Mouse (Mus musculus) MEL (cell line): ENCODE results near the gene 5730480H06Rik. TPM values are rescaled to one million over a fixed set of nuclear protein-coding genes. Genes with fewer than 3 reads are reported as not detected.

Experiments
- DNase-seq: peaks from one replicate; pipeline ENCODE4 v3.0.0; 2011; ENCODE audit warnings: low read depth, low spot score
- H3K27ac ChIP-seq: 2 replicates; pipeline ENCODE4 v1.5.1; 2012; ENCODE audit warnings: low read depth, mild to moderate bottlenecking, control low read depth, low read length, moderate library complexity; ENCODE audit not compliant: control insufficient read depth
- H3K27me3 ChIP-seq, 2 experiments: fragments of 150-350 bp in 1 of 2; sonication (generic) in 1 of 2; 2 replicates each; pipeline ENCODE4 v1.6.1; 2012; ENCODE audit warnings: low read length in 2 of 2, mild to moderate bottlenecking in 2 of 2, improper control_type of control experiment in 1 of 2, moderate library complexity in 1 of 2; ENCODE audit not compliant: insufficient read depth in 2 of 2, control insufficient read depth in 1 of 2
- H3K36me3 ChIP-seq, 2 experiments: 2 replicates each; pipeline ENCODE4 v1.6.1; 2012 to 2014; ENCODE audit warnings: low read length in 2 of 2, improper control_type of control experiment in 1 of 2, inconsistent platforms in 1 of 2, mild to moderate bottlenecking in 1 of 2; ENCODE audit not compliant: insufficient read depth in 2 of 2, control insufficient read depth in 1 of 2
- H3K4me1 ChIP-seq, 2 experiments: fragments of 150-350 bp in 1 of 2; sonication (generic) in 1 of 2; 2 replicates each; pipeline ENCODE4 v1.6.1; 2012; ENCODE audit warnings: low read length in 2 of 2, improper control_type of control experiment in 1 of 2, mild to moderate bottlenecking in 1 of 2; ENCODE audit not compliant: insufficient read depth in 2 of 2, control insufficient read depth in 1 of 2
- H3K4me3 ChIP-seq, 2 experiments: fragments of 150-350 bp in 1 of 2; sonication (generic) in 1 of 2; 2 replicates each; pipeline ENCODE4 v1.5.1; 2012; ENCODE audit warnings: low read depth in 2 of 2, low read length in 2 of 2, mild to moderate bottlenecking in 2 of 2, moderate library complexity in 2 of 2, control low read depth in 1 of 2, improper control_type of control experiment in 1 of 2; ENCODE audit not compliant: control insufficient read depth in 1 of 2, insufficient read depth in 1 of 2
- H3K79me2 ChIP-seq: 2 replicates; pipeline ENCODE4 v1.6.1; 2012; ENCODE audit warnings: mild to moderate bottlenecking, low read length, moderate library complexity; ENCODE audit not compliant: control insufficient read depth, poor library complexity, insufficient read depth
- H3K9ac ChIP-seq: 2 replicates; pipeline ENCODE4 v1.6.1; 2012; ENCODE audit warnings: low read depth, mild to moderate bottlenecking, control low read depth, low read length, moderate library complexity; ENCODE audit not compliant: control insufficient read depth, poor library complexity, severe bottlenecking
- H3K9me3 ChIP-seq: fragments of 150-350 bp; sonication (generic); replicated peaks from 2 replicates; pipeline ENCODE4 v1.6.1; 2012; ENCODE audit warnings: mild to moderate bottlenecking, low read length, improper control_type of control experiment, moderate library complexity; ENCODE audit not compliant: insufficient read depth
- CHD1 ChIP-seq: IDR thresholded peaks from 2 replicates; pipeline ENCODE4 v1.6.1; 2012; ENCODE audit warnings: low read depth, mild to moderate bottlenecking, inconsistent platforms, low read length, improper control_type of control experiment
- CHD2 ChIP-seq: IDR thresholded peaks from 2 replicates; pipeline ENCODE4 v1.6.1; 2011; ENCODE audit warnings: low read length, improper control_type of control experiment
- CTCF ChIP-seq, 3 experiments: IDR thresholded peaks in 2 of 3; conservative IDR thresholded peaks in 1 of 3; 2 replicates each; pipeline ENCODE4 v1.5.1; 2011 to 2012; ENCODE audit warnings: low read length in 3 of 3, low read depth in 2 of 3, mild to moderate bottlenecking in 2 of 3, improper control_type of control experiment in 1 of 3, inconsistent platforms in 1 of 3, mixed read lengths in 1 of 3, moderate library complexity in 1 of 3; ENCODE audit not compliant: control insufficient read depth in 1 of 3, insufficient read depth in 1 of 3, poor library complexity in 1 of 3, severe bottlenecking in 1 of 3
- E2F4 ChIP-seq: IDR thresholded peaks from 2 replicates; pipeline ENCODE4 v1.6.1; 2011; ENCODE audit warnings: low read depth, low read length, improper control_type of control experiment, borderline replicate concordance
- ELF1 ChIP-seq: IDR thresholded peaks from 2 replicates; pipeline ENCODE4 v1.6.1; 2014; ENCODE audit warnings: low read depth, mild to moderate bottlenecking, inconsistent platforms, low read length, improper control_type of control experiment, moderate library complexity
- ETS1 ChIP-seq: IDR thresholded peaks from 2 replicates; pipeline ENCODE4 v1.6.1; 2012; ENCODE audit warnings: low read depth, mild to moderate bottlenecking, inconsistent platforms, low read length, improper control_type of control experiment, moderate library complexity
- GATA1 ChIP-seq: IDR thresholded peaks from 2 replicates; pipeline ENCODE4 v1.6.1; 2011; ENCODE audit warnings: low read depth, low read length, improper control_type of control experiment
- KAT2A ChIP-seq: conservative IDR thresholded peaks from 2 replicates; pipeline ENCODE4 v1.6.1; 2012; ENCODE audit warnings: low read depth, low read length, improper control_type of control experiment, inconsistent platforms
- MAFK ChIP-seq: IDR thresholded peaks from 2 replicates; pipeline ENCODE4 v1.6.1; 2011; ENCODE audit warnings: low read depth, mild to moderate bottlenecking, low read length, improper control_type of control experiment, borderline replicate concordance
- MAX ChIP-seq: IDR thresholded peaks from 2 replicates; pipeline ENCODE4 v1.6.1; 2011; ENCODE audit warnings: low read length, improper control_type of control experiment
- MAZ ChIP-seq: IDR thresholded peaks from 2 replicates; pipeline ENCODE4 v1.6.1; 2012; ENCODE audit warnings: low read depth, mild to moderate bottlenecking, inconsistent platforms, low read length, improper control_type of control experiment
- MEF2A ChIP-seq: IDR thresholded peaks from 2 replicates; pipeline ENCODE4 v1.6.1; 2014; ENCODE audit warnings: low read depth, mild to moderate bottlenecking, inconsistent platforms, low read length, improper control_type of control experiment; ENCODE audit not compliant: poor library complexity, insufficient replicate concordance, severe bottlenecking; ENCODE audit errors: extremely low read depth
- MXI1 ChIP-seq: IDR thresholded peaks from 2 replicates; pipeline ENCODE4 v1.6.1; 2011; ENCODE audit warnings: mild to moderate bottlenecking, low read depth, low read length, improper control_type of control experiment
- NELFE ChIP-seq: IDR thresholded peaks from 2 replicates; pipeline ENCODE4 v1.6.1; 2011; ENCODE audit warnings: low read depth, low read length, improper control_type of control experiment
- POLR2AphosphoS5 ChIP-seq: IDR thresholded peaks from 2 replicates; pipeline ENCODE4 v1.6.1; 2012; ENCODE audit warnings: low read depth, borderline replicate concordance, mild to moderate bottlenecking, inconsistent platforms, low read length, moderate library complexity, mixed read lengths
- RAD21 ChIP-seq: IDR thresholded peaks from 2 replicates; pipeline ENCODE4 v1.6.1; 2011; ENCODE audit warnings: mild to moderate bottlenecking, low read depth, low read length, improper control_type of control experiment
- UBTF ChIP-seq: IDR thresholded peaks from 2 replicates; pipeline ENCODE4 v1.6.1; 2012; ENCODE audit warnings: low read depth, mild to moderate bottlenecking, inconsistent platforms, low read length, improper control_type of control experiment, moderate library complexity, borderline replicate concordance; ENCODE audit not compliant: insufficient read depth
- USF1 ChIP-seq: IDR thresholded peaks from 2 replicates; pipeline ENCODE4 v1.6.1; 2014; ENCODE audit warnings: low read depth, mild to moderate bottlenecking, inconsistent platforms, low read length, improper control_type of control experiment, moderate library complexity
- USF2 ChIP-seq, 2 experiments: IDR thresholded peaks; 2 replicates each; pipeline ENCODE4 v1.6.1; 2011 to 2012; ENCODE audit warnings: improper control_type of control experiment in 2 of 2, low read length in 2 of 2, borderline replicate concordance in 1 of 2, inconsistent platforms in 1 of 2, low read depth in 1 of 2, mild to moderate bottlenecking in 1 of 2; ENCODE audit not compliant: insufficient read depth in 1 of 2
- ZMIZ1 ChIP-seq: IDR thresholded peaks from 2 replicates; pipeline ENCODE4 v1.6.1; 2012; ENCODE audit warnings: low read depth, mild to moderate bottlenecking, inconsistent platforms, low read length, improper control_type of control experiment, moderate library complexity
- polyA plus RNA-seq, 2 experiments: library from polyadenylated mRNA; stranded (reverse) in 1 of 2; unstranded in 1 of 2; fragments of >175 nt in 1 of 2; fragments of >200 nt in 1 of 2; gene quantifications; 2 replicates each; pipeline versions ENCODE4 v1.2.1 to v1.2.4; 2012; ENCODE audit warnings: low replicate concordance in 2 of 2, low read depth in 1 of 2; ENCODE audit not compliant: insufficient read length in 2 of 2, insufficient read depth in 1 of 2, missing spikeins in 1 of 2
- total RNA-seq: library from RNA; depleted of rRNA; stranded (reverse); fragments of 300-350 nt; gene quantifications from 2 replicates; pipeline ENCODE4 v1.2.3, GENCODE M21; 2012

Gene 5730480H06Rik
- total and polyA plus RNA-seq, 3 experiments = 4.7 to 8.8 TPM; not detected in 1

DNA sequence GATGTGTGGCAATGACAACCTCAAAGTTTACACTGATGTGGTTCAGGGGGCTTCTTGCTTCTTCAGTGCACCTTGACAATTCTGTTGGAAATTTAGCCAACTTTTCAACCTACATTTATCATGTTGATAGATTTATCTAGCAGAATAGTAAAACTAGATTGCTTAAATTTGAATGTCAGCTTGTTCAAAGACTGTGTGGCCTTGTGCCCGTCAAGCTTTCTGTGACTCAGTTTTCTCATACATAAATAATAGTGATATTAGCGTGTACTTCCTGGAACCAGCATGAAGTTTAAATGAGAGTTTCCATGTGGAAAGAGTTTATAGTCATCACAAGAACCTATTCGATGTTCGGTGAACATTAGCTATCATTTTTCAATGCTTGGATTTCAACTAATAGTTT, 84.5 kb downstream of the 5730480H06Rik start:
- Histone ChIP-seq H3K4me3 (no peak overlapping the region), H3K9ac (no peak overlapping the region), H3K27me3 (no peaks in the 10 kb centered on the region), H3K36me3 (peaks cover 0 to 5% of the 10 kb centered on the region in 2 experiments; a peak in 1 of 4 replicates), H3K4me1 (no peaks in the 10 kb centered on the region), H3K79me2 (no peaks in the 10 kb centered on the region), H3K27ac (no peak overlapping the region), H3K9me3 (no peaks in the 10 kb centered on the region)
- TF ChIP-seq CTCF (IDR thresholded peaks at IDR 0.05 in 2 of 3, conservative IDR thresholded peaks at IDR 0.05 in 1 of 3; ENCODE audit: control insufficient read depth in 1 of 3, insufficient read depth in 1 of 3, low read depth in 2 of 3, low read length in 3 of 3, poor library complexity in 1 of 3, severe bottlenecking in 1 of 3) (no peak), MXI1 (no peak), MEF2A (no peak), MAFK (no peak), MAX (no peak), ETS1 (no peak), ZMIZ1 (no peak)
- no peak for DNase-seq

DNA sequence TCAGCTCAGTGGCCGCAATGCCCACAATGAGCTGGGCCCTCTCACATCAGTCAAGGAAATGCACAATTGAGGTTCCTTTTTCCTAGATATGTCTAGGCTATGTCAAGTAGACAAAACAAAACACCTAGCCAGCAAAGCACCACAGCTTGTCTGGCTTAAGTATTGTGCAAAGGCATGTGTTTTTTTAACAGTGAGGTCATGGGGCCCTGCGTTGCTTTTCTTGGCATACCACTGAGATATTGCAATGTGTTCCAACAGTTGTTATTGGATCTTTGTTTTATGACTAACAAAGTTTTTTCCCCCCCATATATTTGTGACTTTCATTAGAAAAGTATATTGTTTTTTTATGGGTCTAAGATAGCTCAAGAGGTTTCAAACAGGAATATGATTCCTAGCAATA, 92.0 kb downstream of the 5730480H06Rik start:
- H3K9ac ChIP-seq = no peak overlapping the region
- no peaks in the 10 kb centered on the region for H3K36me3 ChIP-seq
- H3K4me3 ChIP-seq = no peak overlapping the region
- DNase-seq = no peak
- no peak for TF ChIP-seq USF2 (IDR thresholded peaks at IDR 0.05; ENCODE audit: borderline replicate concordance in 1 of 2, insufficient read depth in 1 of 2, low read depth in 1 of 2, low read length in 2 of 2)
- TF ChIP-seq MXI1 = no peak
- TF ChIP-seq ZMIZ1 = no peak
- no peak for TF ChIP-seq ELF1
- TF ChIP-seq MEF2A = no peak
- TF ChIP-seq POLR2AphosphoS5 = no peak
- no peak for TF ChIP-seq CHD1
- no peak for TF ChIP-seq RAD21
- TF ChIP-seq GATA1 = no peak
- no peak for TF ChIP-seq MAZ
- TF ChIP-seq UBTF = no peak
- no peak for TF ChIP-seq CHD2
- no peak for TF ChIP-seq NELFE
- TF ChIP-seq E2F4 = no peak
- no peak for TF ChIP-seq USF1
- TF ChIP-seq KAT2A = no peak
- H3K9me3 ChIP-seq = no peaks in the 10 kb centered on the region
- no peaks in the 10 kb centered on the region for H3K27me3 ChIP-seq
- H3K79me2 ChIP-seq = no peaks in the 10 kb centered on the region
- no peak overlapping the region for H3K27ac ChIP-seq
- no peaks in the 10 kb centered on the region for H3K4me1 ChIP-seq
